Mouse (Mus musculus) ES-Bruce4 (cell line): ENCODE results near the gene Mup17.
"Not testable (repeated sequence)": the region's sequence is repeated elsewhere in the genome, so short reads cannot be mapped to it uniquely, and the experiment has no call there.

Source experiments
- EP300 ChIP-seq: IDR thresholded peaks from 2 replicates; pipeline ENCODE4 v1.6.1; 2011; ENCODE audit warnings: low read depth, low read length; ENCODE audit not compliant: insufficient read depth
- POLR2A ChIP-seq: IDR thresholded peaks from one replicate; pipeline ENCODE4 v1.8.1; 2011; ENCODE audit warnings: low read length; ENCODE audit not compliant: insufficient read depth

- not testable (repeated sequence) for TF ChIP-seq POLR2A, EP300
These were observed 24.1 kb downstream of the Mup17 start for GRCm38 (mm10) chr4:61571561-61571960.
